Mouse (Mus musculus) embryo, embryonic 11 days (tissue): ENCODE data around the gene Slc9a9.

Experiments used
- DNase-seq: peaks from one replicate; pipeline ENCODE4 v3.0.0-alpha.2; 2015

Gene Slc9a9

DNA sequence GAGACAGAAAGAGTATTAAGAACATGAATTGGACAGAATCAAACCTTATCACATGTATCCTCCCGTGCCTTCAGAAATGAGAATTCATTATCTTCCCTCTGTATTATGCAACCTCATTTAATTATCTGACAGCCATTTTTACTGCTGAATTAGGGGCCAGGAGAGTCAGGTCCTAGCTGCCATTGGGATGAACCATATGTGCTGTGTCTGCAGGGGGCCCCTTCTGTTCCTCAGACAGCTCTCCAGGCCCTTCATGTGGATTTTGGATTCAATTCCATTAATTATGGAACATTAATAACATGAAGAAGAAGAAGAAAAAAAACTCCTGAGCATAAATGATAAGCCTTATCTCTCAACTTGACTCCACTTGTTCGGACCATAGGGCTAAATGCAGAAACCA lies 559.4 kb downstream of the Slc9a9 start:
- no peak for DNase-seq

DNA sequence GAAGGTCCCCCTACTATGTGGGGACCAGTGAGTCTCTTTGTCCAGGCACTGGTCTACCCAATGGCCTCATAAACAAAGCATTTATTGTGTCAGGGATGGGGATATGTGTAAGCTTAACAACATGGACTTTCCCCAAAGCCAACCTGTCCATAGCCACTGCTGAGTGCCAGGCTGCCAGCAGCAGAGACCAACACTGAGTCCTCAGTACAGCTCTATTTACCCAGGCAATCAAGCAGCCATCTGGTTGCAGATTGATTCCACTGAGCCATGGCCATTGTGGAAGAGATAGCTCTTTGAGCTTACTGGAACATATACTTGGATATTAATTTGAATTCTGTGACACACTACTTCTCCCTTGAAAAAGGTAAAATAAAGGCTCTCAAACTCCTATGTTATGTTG lies 570.2 kb downstream of the Slc9a9 start:
- no peak for DNase-seq

DNA sequence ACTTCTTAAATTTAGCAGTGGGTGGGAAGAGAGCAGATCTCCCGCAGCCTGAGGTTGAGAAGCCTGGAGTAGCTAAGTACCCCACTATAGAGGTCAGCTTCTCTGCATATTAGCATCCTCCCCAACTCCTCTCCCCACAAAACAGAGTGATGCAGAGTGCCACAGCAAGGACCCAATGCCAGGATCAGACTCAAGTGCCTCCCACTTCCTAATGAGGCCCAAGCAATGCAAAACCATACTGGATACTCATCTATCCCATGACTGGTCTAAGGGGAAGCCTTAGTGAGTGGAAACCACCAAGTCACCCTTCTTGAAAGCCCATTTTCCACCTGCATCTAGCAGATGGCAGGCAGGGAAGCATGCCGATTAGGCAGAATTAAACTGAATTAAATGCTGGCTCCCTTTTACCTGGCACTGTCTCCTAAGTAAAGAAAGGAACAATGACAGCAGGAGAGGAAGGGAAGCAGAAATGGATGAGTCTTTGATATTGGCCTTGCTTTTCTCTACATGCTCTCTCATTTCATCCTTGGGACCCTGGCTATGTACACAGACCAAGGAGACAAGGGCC lies 573.0 kb downstream of the Slc9a9 start:
- no peak for DNase-seq

DNA sequence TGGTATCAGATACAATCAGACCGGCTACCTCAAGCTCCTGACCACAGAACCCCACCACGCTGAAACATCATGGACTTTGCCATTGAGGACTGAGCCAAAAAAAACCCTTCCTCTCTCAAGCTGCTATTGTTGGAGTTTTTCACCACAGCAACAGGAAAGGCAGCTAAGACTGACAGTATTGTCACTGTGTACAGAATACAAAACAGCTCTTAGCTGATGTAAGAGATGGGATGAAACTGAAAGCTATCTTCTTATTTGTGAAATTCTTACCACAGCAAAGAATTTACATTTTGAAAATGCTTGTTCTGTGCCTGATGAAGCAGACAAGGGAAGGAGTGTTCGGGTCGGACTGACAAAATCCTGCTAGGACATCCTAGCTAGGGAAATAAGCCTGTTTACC lies 584.5 kb downstream of the Slc9a9 start:
- no peak for DNase-seq

DNA sequence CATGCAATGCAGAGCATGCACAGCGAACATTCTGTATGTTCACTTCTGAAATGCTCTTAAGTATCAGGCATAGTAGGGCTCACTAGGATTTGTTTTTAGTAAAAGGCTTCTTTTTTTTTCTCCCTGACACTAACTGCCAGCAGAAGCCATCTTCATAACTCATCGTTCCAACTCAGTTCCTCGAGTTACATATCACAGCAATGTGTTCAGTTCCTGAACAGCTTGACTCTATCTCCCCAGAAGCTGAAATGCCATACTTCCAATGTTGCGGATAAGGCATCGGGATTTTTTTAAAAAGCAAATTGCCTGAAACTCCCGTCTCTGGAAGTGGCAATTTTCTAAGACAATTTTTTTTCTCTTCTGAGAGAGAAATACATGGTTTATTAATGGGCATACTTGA lies 586.1 kb downstream of the Slc9a9 start:
- DNase-seq, result no peak

DNA sequence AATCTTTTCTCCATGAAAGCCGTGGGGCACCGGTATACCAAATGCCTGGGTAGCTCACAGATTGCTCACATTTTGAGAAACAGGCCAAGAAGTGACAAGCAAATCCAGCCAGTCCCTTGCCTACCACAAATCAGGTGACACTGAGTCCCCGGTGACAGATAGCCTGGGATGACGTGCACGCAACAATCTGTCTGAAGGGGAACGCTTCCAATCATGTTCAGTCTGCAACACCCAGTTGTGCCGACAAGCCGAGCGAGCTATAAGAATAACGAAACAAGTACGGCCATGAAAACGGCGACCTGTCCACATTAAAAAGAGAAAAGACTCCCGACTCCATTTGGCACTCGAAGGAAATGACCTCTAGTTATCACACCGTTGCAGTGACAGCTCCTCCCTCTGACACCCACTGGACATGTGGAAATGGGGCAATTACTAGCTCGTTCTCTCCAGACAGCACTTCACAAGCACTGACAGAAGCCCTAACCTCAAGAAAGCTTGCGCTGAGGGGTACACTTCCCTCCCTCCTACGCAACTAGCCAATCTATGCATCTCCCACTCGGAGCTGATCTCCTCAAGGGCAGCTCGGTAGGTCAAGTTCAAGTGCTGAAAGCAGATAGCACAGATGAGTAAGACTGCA lies 587.1 kb downstream of the Slc9a9 start:
- no peak for DNase-seq

DNA sequence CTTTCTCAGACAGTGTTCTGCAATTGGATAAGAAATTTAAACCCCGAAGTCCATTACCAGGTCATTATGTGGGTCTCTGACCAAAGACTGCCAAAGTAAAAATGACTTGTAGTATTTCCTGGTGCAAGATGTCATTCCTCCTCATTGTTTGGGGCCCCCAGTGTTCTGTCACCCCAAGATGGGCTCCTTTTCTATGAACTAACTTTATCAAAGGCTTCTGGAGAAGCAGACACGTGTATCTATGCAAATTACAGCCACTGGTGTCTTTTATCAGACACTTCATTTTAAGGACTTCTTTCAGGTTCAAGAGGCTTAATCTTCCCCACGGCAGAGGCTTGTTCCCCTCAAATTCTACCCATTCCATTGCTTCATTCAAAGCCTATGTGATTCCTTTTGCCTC lies 593.1 kb downstream of the Slc9a9 start:
- DNase-seq, result no peak

DNA sequence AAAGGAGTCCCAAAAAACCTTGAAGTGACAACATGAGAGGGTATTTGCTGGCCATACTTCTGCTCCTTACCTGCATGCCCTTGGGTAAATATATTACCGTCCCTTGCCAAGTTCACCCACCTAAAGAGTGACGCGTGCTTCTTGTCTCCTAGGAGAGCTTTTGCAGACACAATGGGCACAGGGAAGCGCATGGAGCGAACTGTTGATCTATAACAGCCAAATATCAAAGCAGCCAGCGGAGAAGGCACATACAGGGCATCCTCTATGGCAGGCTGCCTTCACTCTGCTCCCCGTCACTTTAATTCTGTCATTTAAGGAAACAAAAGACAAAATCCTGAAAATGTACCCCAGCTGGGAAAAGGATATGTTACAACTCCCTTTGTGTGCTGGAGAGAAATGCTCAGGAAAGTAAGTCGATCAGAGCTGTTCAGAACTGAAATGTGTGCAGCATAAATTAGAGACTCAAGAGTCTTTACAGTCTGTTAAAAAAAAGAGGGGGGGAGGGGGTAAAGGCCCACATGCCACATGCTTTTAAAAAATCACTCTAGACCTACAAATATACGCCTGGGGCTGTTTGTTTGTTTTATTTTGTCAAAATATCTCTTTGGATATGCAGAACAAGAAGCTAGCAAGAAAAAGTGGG lies 594.3 kb downstream of the Slc9a9 start:
- DNase-seq, result no peak

DNA sequence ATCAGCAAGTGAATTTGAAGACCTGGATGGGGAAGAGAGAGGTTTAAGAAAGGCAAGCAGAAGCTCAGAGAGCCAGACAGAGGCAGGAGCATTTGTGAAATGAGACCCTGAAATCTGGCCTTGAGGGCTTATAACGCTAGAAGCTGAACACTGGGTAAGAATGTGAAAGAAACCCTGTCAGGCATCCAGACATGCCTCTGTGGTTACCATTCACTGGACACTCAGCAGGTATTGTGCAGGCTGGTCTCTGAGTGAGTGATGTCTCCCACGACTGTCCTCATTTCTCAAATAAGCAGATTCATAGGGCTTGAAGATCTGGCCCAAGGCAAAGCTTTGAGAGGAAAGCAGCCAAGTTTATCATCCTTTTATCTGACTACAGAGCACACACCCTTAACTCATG lies 596.5 kb downstream of the Slc9a9 start:
- no peak for DNase-seq

DNA sequence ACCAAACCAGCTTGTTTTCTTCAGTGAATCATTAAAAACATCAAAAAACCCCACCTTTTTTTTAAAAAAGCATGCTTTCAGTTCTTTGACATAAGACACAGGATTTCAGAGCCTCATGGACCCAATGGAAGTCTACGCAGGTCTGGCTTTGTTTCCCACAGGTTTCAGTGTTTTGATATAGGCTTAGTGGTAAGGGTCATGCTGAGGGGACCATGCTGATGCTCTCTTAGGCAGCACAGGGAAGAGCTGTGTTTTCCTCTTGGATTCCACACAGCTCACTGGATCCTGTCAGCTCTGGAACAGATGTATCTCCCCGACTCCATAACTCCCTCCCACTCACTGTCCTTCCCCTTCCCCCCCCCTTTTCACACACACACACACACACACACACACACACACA lies 597.2 kb downstream of the Slc9a9 start:
- DNase-seq, result no peak

DNA sequence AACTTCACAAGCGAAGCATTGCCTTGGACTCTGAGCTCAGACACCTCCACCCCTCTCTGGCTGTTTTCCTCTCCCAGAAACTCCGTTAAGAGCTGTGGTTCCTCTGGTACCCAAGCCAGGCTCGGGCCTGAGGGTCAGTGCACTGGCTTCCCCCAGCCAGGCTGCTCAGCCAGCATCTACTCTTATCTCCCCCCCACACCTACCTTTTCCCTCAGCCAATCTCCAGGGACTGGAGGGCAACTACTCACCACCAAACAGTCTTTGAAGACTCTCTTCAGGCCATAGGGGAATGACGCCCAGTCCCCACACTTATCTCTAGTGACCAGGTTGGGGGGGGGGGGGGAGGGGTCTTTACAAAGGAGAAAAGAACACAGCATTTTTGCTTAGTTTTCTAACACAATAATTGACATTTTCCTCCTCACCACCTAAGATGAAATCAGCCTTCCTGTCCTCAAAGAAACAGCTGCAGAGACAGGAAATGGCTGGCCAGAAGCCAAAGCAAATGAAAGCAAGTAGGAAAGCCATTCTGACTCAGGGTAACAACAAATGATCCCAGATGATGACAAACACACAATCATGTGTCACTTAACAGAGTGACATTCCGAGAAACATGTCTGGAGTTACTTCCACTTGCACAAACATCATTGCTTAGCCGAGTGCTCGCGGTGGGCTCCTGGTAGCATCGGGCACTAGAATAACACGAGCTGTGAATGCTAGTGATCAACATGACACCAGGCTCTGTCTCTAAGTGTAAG lies 610.1 kb downstream of the Slc9a9 start:
- peak; percentile 20 for DNase-seq
